Mouse (Mus musculus): ENCODE data around the gene Helq. TPM values are rescaled to one million over a fixed set of nuclear protein-coding genes. Genes with fewer than 3 reads are reported as not detected.

Gene Helq
- total and polyA plus RNA-seq, 2 experiments from 2014 or later, result 9.0 to 17.9 TPM

GRCm38 (mm10) chr5:100760049-100760663, 38.2 kb downstream of the Helq start:
- Histone ChIP-seq H3K36me3 (ENCODE audit: insufficient read depth) (peaks cover 32% of the 10 kb centered on the region), H3K27me3 (ENCODE audit: insufficient read depth, low read length) (no peaks in the 10 kb centered on the region), H3K4me3 (ENCODE audit: low read depth, low read length) (no peak overlapping the region), H3K4me2 (ENCODE audit: low read depth) (no peak overlapping the region), H3K27ac (ENCODE audit: low read depth, low read length) (no peak overlapping the region), H3K9me3 (ENCODE audit: low read length) (no peaks in the 10 kb centered on the region), H3K9ac (no peak overlapping the region), H3K4me1 (ENCODE audit: insufficient read depth) (no peaks in the 10 kb centered on the region)
- ATAC-seq (no peak), DNase-seq (no peak)
- 78% methylated on average over 10 of the region's 10 CpGs for WGBS
- TF ChIP-seq CTCF (IDR thresholded peaks at IDR 0.05; ENCODE audit: low read depth), result no peak

GRCm38 (mm10) chr5:100758121-100758520, 40.3 kb downstream of the Helq start:
- Histone ChIP-seq H3K27me3 (ENCODE audit: insufficient read depth, low read length) (no peaks in the 10 kb centered on the region), H3K36me3 (ENCODE audit: insufficient read depth) (peaks cover 12% of the 10 kb centered on the region), H3K4me1 (ENCODE audit: insufficient read depth) (no peaks in the 10 kb centered on the region), H3K27ac (ENCODE audit: low read depth, low read length) (no peak overlapping the region), H3K9ac (no peak overlapping the region), H3K4me3 (ENCODE audit: low read depth, low read length) (no peak overlapping the region), H3K4me2 (ENCODE audit: low read depth) (no peak overlapping the region), H3K9me3 (ENCODE audit: low read length) (no peaks in the 10 kb centered on the region)
- DNase-seq (no peak), ATAC-seq (no peak)
- no peak for TF ChIP-seq CTCF (IDR thresholded peaks at IDR 0.05; ENCODE audit: low read depth)
- 96% methylated on average over 5 of the region's 5 CpGs for WGBS

- TF ChIP-seq CTCF (IDR thresholded peaks at IDR 0.05; ENCODE audit: low read depth), result no peak
- Histone ChIP-seq H3K4me1 (ENCODE audit: insufficient read depth) (no peaks in the 10 kb centered on the region), H3K4me2 (ENCODE audit: low read depth) (no peak overlapping the region), H3K9ac (no peak overlapping the region), H3K4me3 (ENCODE audit: low read depth, low read length) (no peak overlapping the region), H3K9me3 (ENCODE audit: low read length) (no peaks in the 10 kb centered on the region), H3K36me3 (ENCODE audit: insufficient read depth) (no peaks in the 10 kb centered on the region), H3K27ac (ENCODE audit: low read depth, low read length) (no peak overlapping the region), H3K27me3 (ENCODE audit: insufficient read depth, low read length) (no peaks in the 10 kb centered on the region)
- ATAC-seq (no peak), DNase-seq (no peak)
- 72% methylated on average over 7 of the region's 7 CpGs for WGBS
Measured at GRCm38 (mm10) chr5:100753407-100753806, 45.0 kb downstream of the Helq start.

- H3K9ac ChIP-seq, result no peak overlapping the region
- H3K4me3 ChIP-seq (ENCODE audit: low read depth, low read length), result no peak overlapping the region
- no peaks in the 10 kb centered on the region for H3K9me3 ChIP-seq (ENCODE audit: low read length)
- H3K4me1 ChIP-seq (ENCODE audit: insufficient read depth), result no peaks in the 10 kb centered on the region
- no peak overlapping the region for H3K4me2 ChIP-seq (ENCODE audit: low read depth)
- ATAC-seq (no peak), DNase-seq (no peak)
- no peak overlapping the region for H3K27ac ChIP-seq (ENCODE audit: low read depth, low read length)
- no peak for TF ChIP-seq CTCF (IDR thresholded peaks at IDR 0.05; ENCODE audit: low read depth)
- no peaks in the 10 kb centered on the region for H3K27me3 ChIP-seq (ENCODE audit: insufficient read depth, low read length)
- WGBS, result 51% methylated on average over 4 of the region's 4 CpGs
- H3K36me3 ChIP-seq (ENCODE audit: insufficient read depth), result no peaks in the 10 kb centered on the region
Measured at GRCm38 (mm10) chr5:100751655-100752054, 46.7 kb downstream of the Helq start.

GRCm38 (mm10) chr5:100750617-100751255, 47.7 kb downstream of the Helq start:
- Histone ChIP-seq H3K4me2 (ENCODE audit: low read depth) (no peak overlapping the region), H3K4me1 (ENCODE audit: insufficient read depth) (no peaks in the 10 kb centered on the region), H3K36me3 (ENCODE audit: insufficient read depth) (no peaks in the 10 kb centered on the region), H3K27me3 (ENCODE audit: insufficient read depth, low read length) (no peaks in the 10 kb centered on the region), H3K9me3 (ENCODE audit: low read length) (no peaks in the 10 kb centered on the region), H3K27ac (ENCODE audit: low read depth, low read length) (no peak overlapping the region), H3K9ac (no peak overlapping the region), H3K4me3 (ENCODE audit: low read depth, low read length) (no peak overlapping the region)
- no peak for TF ChIP-seq CTCF (IDR thresholded peaks at IDR 0.05; ENCODE audit: low read depth)
- DNase-seq (no peak), ATAC-seq (no peak)
- 83% methylated on average over 10 of the region's 10 CpGs for WGBS

DNA sequence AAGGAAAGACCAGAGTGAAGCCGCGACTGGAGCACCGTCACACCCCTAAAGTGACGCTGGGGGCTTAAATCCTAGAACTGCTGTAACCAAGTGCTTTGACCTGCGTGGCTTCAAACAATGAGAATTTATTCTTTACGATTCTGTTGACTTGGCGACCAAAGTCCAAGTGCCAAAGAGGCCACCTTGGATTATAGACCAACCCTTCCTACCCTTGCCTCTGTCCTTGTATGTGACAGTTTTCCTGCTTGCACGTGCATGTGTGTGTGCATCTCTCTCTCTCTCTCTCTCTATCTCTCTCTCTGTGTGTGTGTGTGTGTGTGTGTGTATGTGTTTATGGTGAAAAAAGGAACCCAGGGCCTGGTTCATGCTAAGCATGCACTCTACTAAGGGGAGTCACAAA, 59.6 kb downstream of the Helq start:
- H3K4me1 ChIP-seq (ENCODE audit: insufficient read depth), result no peaks in the 10 kb centered on the region
- H3K4me3 ChIP-seq (ENCODE audit: low read depth, low read length), result no peak overlapping the region
- H3K4me2 ChIP-seq (ENCODE audit: low read depth), result no peak overlapping the region
- DNase-seq (no peak), ATAC-seq (no peak)
- no peak overlapping the region for H3K9ac ChIP-seq
- TF ChIP-seq CTCF (IDR thresholded peaks at IDR 0.05; ENCODE audit: low read depth), result no peak
- H3K27ac ChIP-seq (ENCODE audit: low read depth, low read length), result no peak overlapping the region
- WGBS, result 88% methylated on average over 8 of the region's 8 CpGs
- no peaks in the 10 kb centered on the region for H3K9me3 ChIP-seq (ENCODE audit: low read length)
- H3K27me3 ChIP-seq (ENCODE audit: insufficient read depth, low read length), result no peaks in the 10 kb centered on the region
- H3K36me3 ChIP-seq (ENCODE audit: insufficient read depth), result no peaks in the 10 kb centered on the region

- Histone ChIP-seq H3K36me3 (ENCODE audit: insufficient read depth) (no peaks in the 10 kb centered on the region), H3K4me3 (ENCODE audit: low read depth, low read length) (no peak overlapping the region), H3K27me3 (ENCODE audit: insufficient read depth, low read length) (no peaks in the 10 kb centered on the region), H3K9ac (no peak overlapping the region), H3K27ac (ENCODE audit: low read depth, low read length) (no peak overlapping the region), H3K4me2 (ENCODE audit: low read depth) (no peak overlapping the region), H3K4me1 (ENCODE audit: insufficient read depth) (no peaks in the 10 kb centered on the region), H3K9me3 (ENCODE audit: low read length) (no peaks in the 10 kb centered on the region)
- ATAC-seq (no peak), DNase-seq (no peak)
- no peak for TF ChIP-seq CTCF (IDR thresholded peaks at IDR 0.05; ENCODE audit: low read depth)
- WGBS, result 87% methylated on average over 8 of the region's 8 CpGs
Measured at GRCm38 (mm10) chr5:100736919-100737318, 61.5 kb downstream of the Helq start.
